ENCODE assay signal across 25 mouse cellular contexts in the genomic region with DNA sequence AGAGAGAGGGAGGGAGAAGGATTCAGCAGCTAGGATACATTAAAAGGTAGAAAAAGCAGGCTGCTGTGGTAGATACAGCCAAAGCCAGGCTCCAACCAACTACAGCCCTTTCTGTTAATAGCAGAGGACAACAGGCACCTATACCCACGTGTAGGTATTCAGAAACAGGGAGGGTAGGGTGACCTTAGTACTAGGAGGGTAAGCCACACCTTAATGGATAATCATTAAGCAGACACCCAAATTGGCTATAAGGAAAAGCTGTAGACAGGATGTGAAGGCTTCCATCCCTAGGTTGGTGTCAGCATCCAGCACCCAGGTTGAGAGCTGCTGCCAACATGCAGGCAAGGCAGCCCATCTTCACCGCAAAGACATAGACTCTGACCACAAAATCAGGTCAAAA. TPM values are rescaled to one million over a fixed set of nuclear protein-coding genes. Genes with fewer than 3 reads are reported as not detected.
A peak's percentile ranks its signal among the peaks of the same experiment; 100 is the strongest.
DNase-seq lines count a peak whose midpoint lies in the region; ATAC-seq and TF ChIP-seq lines count a peak whose summit lies in the region.
"Had no signal": no experiment of that assay in that cellular context is flagged by ENCODE, and none has a peak within 500 bp of the region (broad histone marks: within the 10 kb centered on the region; RNA-seq: fewer than 3 reads in every experiment).

No protein-coding gene starts in this region.

- WGBS in liver, embryonic 11.5 days = 74% methylated on average over 2 of the region's 2 CpGs
- 30% methylated on average over 2 of the region's 2 CpGs for WGBS in small intestine, adult 2 months

- H3K9ac ChIP-seq in liver, embryonic 11.5 days (ENCODE audit: low read depth, low read length) = no peak overlapping the region

- peaks cover 33% of the 10 kb centered on the region for H3K36me3 ChIP-seq in megakaryocyte, embryonic 14.5 days (replicated peaks; ENCODE audit: low read length)
- H3K36me3 ChIP-seq in liver, embryonic 11.5 days (ENCODE audit: control insufficient read depth, insufficient read depth, low read length) = peaks cover 10% of the 10 kb centered on the region; the same call in 1 of the 2 replicates
- H3K36me3 ChIP-seq in small intestine, adult 2 months (ENCODE audit: control insufficient read depth, insufficient read depth, low read length) = peaks cover 19% of the 10 kb centered on the region

- TF ChIP-seq POLR2A in small intestine, adult 2 months (IDR thresholded peaks at IDR 0.05; ENCODE audit: low read depth, low read length) = peak; percentile 32; the same call in 1 of the 2 replicates

- TF ChIP-seq CTCF in small intestine, adult 2 months (IDR thresholded peaks at IDR 0.05; ENCODE audit: extremely low read depth, insufficient read length, insufficient replicate concordance, low read depth, low read length) = no peak

- H3K9me3 ChIP-seq in megakaryocyte, embryonic 14.5 days = no peaks in the 10 kb centered on the region
- H3K9me3 ChIP-seq in liver, embryonic 11.5 days (ENCODE audit: control insufficient read depth, low read length) = no peaks in the 10 kb centered on the region
- H3K9me3 ChIP-seq: G1E; hindbrain, embryonic 10.5 days; neural tube, embryonic 13.5 days had no signal

- H3K4me2 ChIP-seq in liver, embryonic 11.5 days = peak overlapping the region; percentile 90

- H3K4me3 ChIP-seq in megakaryocyte, embryonic 14.5 days (replicated peaks) = peak overlapping the region; percentile 23
- H3K4me3 ChIP-seq in liver, embryonic 11.5 days (ENCODE audit: low read depth, low read length) = no peak overlapping the region
- no peak overlapping the region; the same call in 1 of the 2 replicates for H3K4me3 ChIP-seq in small intestine, adult 2 months (ENCODE audit: low read depth, low read length)

- H3K4me1 ChIP-seq in megakaryocyte, embryonic 14.5 days = peaks cover 36% of the 10 kb centered on the region
- peaks cover 11% of the 10 kb centered on the region for H3K4me1 ChIP-seq in liver, embryonic 11.5 days (replicated peaks; ENCODE audit: control insufficient read depth, insufficient read depth, low read length)
- peaks cover 13% of the 10 kb centered on the region for H3K4me1 ChIP-seq in small intestine, adult 2 months (ENCODE audit: control insufficient read depth, insufficient read depth, insufficient read length, low read length)

- peak; percentile 22 for DNase-seq in kidney, adult 11 months
- no peak for DNase-seq in kidney, postnatal 10 days
- DNase-seq in liver, embryonic 11.5 days (ENCODE audit: low spot score) = no peak
- no peak for DNase-seq in lung, postnatal 14 days
- DNase-seq: adrenal gland, postnatal 14 days; gastrocnemius, postnatal 25 days; lung, adult 18-20 months; thymus, postnatal 36 days had no signal

- H3K27me3 ChIP-seq in megakaryocyte, embryonic 14.5 days (replicated peaks) = no peaks in the 10 kb centered on the region
- H3K27me3 ChIP-seq in liver, embryonic 11.5 days (replicated peaks; ENCODE audit: control insufficient read depth, insufficient read depth, low read length) = no peaks in the 10 kb centered on the region
- H3K27me3 ChIP-seq in small intestine, adult 2 months (ENCODE audit: control insufficient read depth, insufficient read depth, low read length) = no peaks in the 10 kb centered on the region
- H3K27me3 ChIP-seq: neural tube, embryonic 13.5 days had no signal

- no peak overlapping the region for H3K27ac ChIP-seq in liver, embryonic 11.5 days (ENCODE audit: low read depth, low read length)
- peak overlapping the region; percentile 92 for H3K27ac ChIP-seq in small intestine, adult 2 months (ENCODE audit: insufficient read depth, low read depth, low read length)
- H3K27ac ChIP-seq: neural tube, embryonic 13.5 days had no signal

- ATAC-seq in megakaryocyte, adult 5-6 weeks (ENCODE audit: poor library complexity, severe bottlenecking) = no peak
- no peak for ATAC-seq in liver, embryonic 11.5 days (replicated peaks; ENCODE audit: low FRiP score)
- ATAC-seq in erythroid progenitor cell, adult 5-6 weeks (replicated peaks; ENCODE audit: low FRiP score, poor library complexity, severe bottlenecking) = no peak
- ATAC-seq: activated CD4-positive, CD25-positive, alpha-beta regulatory T cell, adult 4 months; forebrain, embryonic 14.5 days had no signal

RNA-seq across cellular contexts. Expression of a gene that starts 1.4 kb away (rescaled TPM):
- 1.4 TPM in 1 of 2 replicates, not detected in the other for polyA plus RNA-seq in megakaryocyte, embryonic 14.5 days (2012; ENCODE audit: insufficient read depth, low replicate concordance)
- 3.9 and 4.4 TPM in 2 replicates for total RNA-seq in megakaryocyte, adult 5-6 weeks (2015)
- 7.5 and 11.7 TPM in 2 replicates for total RNA-seq in megakaryocyte, adult 5-6 weeks (2017)
- 8.6 and 12.7 TPM in 2 replicates for polyA plus RNA-seq in liver, embryonic 11.5 days (2014; fragmentation: Nextera tagmentation; extraction: Ambion mirVana)
- polyA plus RNA-seq in small intestine, adult 2 months (2012; rRNA removed) = 29.7 and 55.4 TPM in 2 replicates
- total RNA-seq in erythroid progenitor cell, adult 5-6 weeks (2015; ENCODE audit: low replicate concordance) = 1.8 TPM in 1 of 2 replicates, not detected in the other
- 6.6 and 11.2 TPM in 2 replicates for total RNA-seq in erythroid progenitor cell, adult 5-6 weeks (2017; ENCODE audit: low replicate concordance)

RNA-seq across cellular contexts. Expression of a gene that starts 1.7 kb away (rescaled TPM):
- 12.3 and 14.5 TPM in 2 replicates for polyA plus RNA-seq in megakaryocyte, embryonic 14.5 days (2012; ENCODE audit: insufficient read depth, low replicate concordance)
- 11.4 and 13.1 TPM in 2 replicates for total RNA-seq in megakaryocyte, adult 5-6 weeks (2015)
- total RNA-seq in megakaryocyte, adult 5-6 weeks (2017) = 3.0 and 6.1 TPM in 2 replicates
- polyA plus RNA-seq in liver, embryonic 11.5 days (2014; fragmentation: Nextera tagmentation; extraction: Ambion mirVana) = 66.9 and 75.9 TPM in 2 replicates
- polyA plus RNA-seq in small intestine, adult 2 months (2012; rRNA removed) = 56.9 and 114 TPM in 2 replicates
- 7.9 and 12.2 TPM in 2 replicates for total RNA-seq in erythroid progenitor cell, adult 5-6 weeks (2015; ENCODE audit: low replicate concordance)
- total RNA-seq in erythroid progenitor cell, adult 5-6 weeks (2017; ENCODE audit: low replicate concordance) = 1.0 and 1.8 TPM in 2 replicates

RNA-seq across cellular contexts. Expression of a gene that starts 36.9 kb away (rescaled TPM):
- polyA plus RNA-seq in megakaryocyte, embryonic 14.5 days (2012; ENCODE audit: insufficient read depth, low replicate concordance) = 0.46 TPM in 1 of 2 replicates, not detected in the other
- 0.05 TPM in 1 of 2 replicates, not detected in the other for total RNA-seq in megakaryocyte, adult 5-6 weeks (2015)
- not detected in 2 replicates for total RNA-seq in megakaryocyte, adult 5-6 weeks (2017)
- 0.59 and 0.86 TPM in 2 replicates for polyA plus RNA-seq in liver, embryonic 11.5 days (2014; fragmentation: Nextera tagmentation; extraction: Ambion mirVana)
- polyA plus RNA-seq in small intestine, adult 2 months (2012; rRNA removed) = 1.6 and 3.6 TPM in 2 replicates
- total RNA-seq in erythroid progenitor cell, adult 5-6 weeks (2015; ENCODE audit: low replicate concordance) = 0.36 TPM in 1 of 2 replicates, not detected in the other
- total RNA-seq in erythroid progenitor cell, adult 5-6 weeks (2017; ENCODE audit: low replicate concordance) = 0.38 TPM in 1 of 2 replicates, not detected in the other
- total RNA-seq: G1E had no signal
- polyA plus RNA-seq: G1E had no signal

RNA-seq across cellular contexts. Expression of a gene that starts 45.4 kb away (rescaled TPM):
- not detected in 2 replicates for polyA plus RNA-seq in megakaryocyte, embryonic 14.5 days (2012; ENCODE audit: insufficient read depth, low replicate concordance)
- not detected in 2 replicates for total RNA-seq in megakaryocyte, adult 5-6 weeks (2015)
- total RNA-seq in megakaryocyte, adult 5-6 weeks (2017) = not detected in 2 replicates
- polyA plus RNA-seq in liver, embryonic 11.5 days (2014; fragmentation: Nextera tagmentation; extraction: Ambion mirVana) = not detected in 2 replicates
- not detected in 2 replicates for polyA plus RNA-seq in small intestine, adult 2 months (2012; rRNA removed)
- total RNA-seq in erythroid progenitor cell, adult 5-6 weeks (2015; ENCODE audit: low replicate concordance) = not detected in 2 replicates
- not detected in 2 replicates for total RNA-seq in erythroid progenitor cell, adult 5-6 weeks (2017; ENCODE audit: low replicate concordance)
- total RNA-seq: adrenal gland, postnatal 14 days; G1E; gastrocnemius, postnatal 25 days; layer of hippocampus, adult 18-20 months; left cerebral cortex, postnatal 25 days had no signal
- polyA plus RNA-seq: brain, embryonic 14.5 days; cortical plate, adult 2 months; embryonic facial prominence, embryonic 11.5 days; forebrain, embryonic 14.5 days; heart, embryonic 16.5 days; hindbrain, embryonic 10.5 days; neural tube, embryonic 13.5 days; spleen, adult 2 months; stomach, embryonic 14.5 days had no signal

RNA-seq across cellular contexts. Expression of a gene that starts 54.4 kb away (rescaled TPM):
- not detected in 2 replicates for polyA plus RNA-seq in megakaryocyte, embryonic 14.5 days (2012; ENCODE audit: insufficient read depth, low replicate concordance)
- total RNA-seq in megakaryocyte, adult 5-6 weeks (2015) = not detected in 2 replicates
- not detected in 2 replicates for total RNA-seq in megakaryocyte, adult 5-6 weeks (2017)
- polyA plus RNA-seq in liver, embryonic 11.5 days (2014; fragmentation: Nextera tagmentation; extraction: Ambion mirVana) = not detected in 2 replicates
- 0.27 TPM in 1 of 2 replicates, not detected in the other for polyA plus RNA-seq in small intestine, adult 2 months (2012; rRNA removed)
- total RNA-seq in erythroid progenitor cell, adult 5-6 weeks (2015; ENCODE audit: low replicate concordance) = not detected in 2 replicates
- not detected in 2 replicates for total RNA-seq in erythroid progenitor cell, adult 5-6 weeks (2017; ENCODE audit: low replicate concordance)
- total RNA-seq: layer of hippocampus, adult 18-20 months; left cerebral cortex, postnatal 25 days had no signal
- polyA plus RNA-seq: activated CD4-positive, CD25-positive, alpha-beta regulatory T cell, adult 4 months; brain, embryonic 14.5 days; cortical plate, adult 2 months; embryonic facial prominence, embryonic 11.5 days; forebrain, embryonic 14.5 days; G1E; heart, embryonic 16.5 days; hindbrain, embryonic 10.5 days; neural tube, embryonic 13.5 days; spleen, adult 2 months; stomach, embryonic 14.5 days had no signal
